Mouse (Mus musculus) urinary bladder, postnatal 14 days (tissue): ENCODE results near the gene Cideb.

Source experiments
- DNase-seq: peaks from one replicate; pipeline ENCODE4 v3.0.0; 2021; ENCODE audit warnings: low spot score

The Cideb gene

DNA sequence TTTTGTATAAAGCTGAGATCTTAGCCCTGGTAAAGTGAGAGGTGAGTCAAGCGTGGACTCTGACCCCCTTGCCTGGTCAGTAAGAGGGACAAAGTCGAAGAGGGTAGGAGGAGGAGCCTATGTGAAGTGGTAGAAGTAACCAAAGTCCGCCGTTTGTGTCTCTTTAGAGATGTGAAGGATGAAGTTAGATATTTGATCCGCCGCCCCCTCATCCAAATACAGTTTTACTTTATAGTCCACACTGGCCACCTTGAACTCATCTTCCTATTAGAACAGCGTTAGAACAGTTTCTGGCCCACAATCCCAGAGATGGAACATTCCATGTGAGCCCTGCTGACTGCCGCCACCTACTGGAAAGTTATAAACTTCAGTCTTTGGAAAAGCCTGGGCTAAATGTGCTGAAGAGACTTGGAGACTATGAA is at the start of gene Cideb:
TSS of gene Cideb (minus strand) at position 96 of the 422 bp plus-strand sequence.
- DNase-seq = peak; percentile 54

DNA sequence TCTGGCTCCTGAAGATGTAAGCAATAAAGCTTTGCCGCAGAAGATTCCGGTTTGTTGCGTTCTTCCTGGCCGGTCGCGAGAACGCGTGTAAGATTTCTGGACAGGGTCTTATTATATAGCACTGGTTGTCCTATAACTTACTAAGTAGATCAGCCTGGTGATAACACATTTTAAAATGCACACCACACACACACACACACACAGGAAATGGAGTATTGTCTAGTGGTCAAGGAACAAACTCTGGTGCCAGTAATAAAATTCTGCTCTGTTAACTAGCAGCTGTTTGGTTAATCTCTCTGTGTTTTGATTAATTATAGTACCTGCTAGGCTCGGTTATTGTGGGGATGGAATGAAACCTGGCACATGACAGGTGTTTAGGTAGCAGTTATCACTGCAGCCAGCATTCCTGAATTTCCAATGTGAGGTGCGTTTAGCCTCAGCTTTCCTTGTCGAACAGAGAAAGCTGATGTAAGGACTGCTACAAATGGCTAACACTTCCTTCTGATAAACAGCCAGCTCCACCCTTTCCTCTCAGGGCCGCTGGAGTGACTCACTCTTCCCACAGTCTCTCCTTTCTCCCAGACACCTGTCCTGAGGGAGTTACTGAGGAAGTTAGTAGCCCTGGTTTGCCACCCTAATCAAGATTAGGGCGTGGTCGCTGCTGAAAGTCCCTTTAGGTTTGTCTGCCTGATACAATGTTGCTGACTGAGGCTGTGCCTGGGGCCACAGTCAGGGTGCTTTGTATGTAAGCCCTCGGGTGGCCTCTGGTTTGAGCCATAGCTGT is 37.3 kb upstream of the Cideb start:
- DNase-seq = no peak

GRCm38 (mm10) chr14:55793946-55794345 is 35.7 kb upstream of the Cideb start:
- DNase-seq = no peak

GRCm38 (mm10) chr14:55793461-55793860 is 35.2 kb upstream of the Cideb start:
- no peak for DNase-seq

DNA sequence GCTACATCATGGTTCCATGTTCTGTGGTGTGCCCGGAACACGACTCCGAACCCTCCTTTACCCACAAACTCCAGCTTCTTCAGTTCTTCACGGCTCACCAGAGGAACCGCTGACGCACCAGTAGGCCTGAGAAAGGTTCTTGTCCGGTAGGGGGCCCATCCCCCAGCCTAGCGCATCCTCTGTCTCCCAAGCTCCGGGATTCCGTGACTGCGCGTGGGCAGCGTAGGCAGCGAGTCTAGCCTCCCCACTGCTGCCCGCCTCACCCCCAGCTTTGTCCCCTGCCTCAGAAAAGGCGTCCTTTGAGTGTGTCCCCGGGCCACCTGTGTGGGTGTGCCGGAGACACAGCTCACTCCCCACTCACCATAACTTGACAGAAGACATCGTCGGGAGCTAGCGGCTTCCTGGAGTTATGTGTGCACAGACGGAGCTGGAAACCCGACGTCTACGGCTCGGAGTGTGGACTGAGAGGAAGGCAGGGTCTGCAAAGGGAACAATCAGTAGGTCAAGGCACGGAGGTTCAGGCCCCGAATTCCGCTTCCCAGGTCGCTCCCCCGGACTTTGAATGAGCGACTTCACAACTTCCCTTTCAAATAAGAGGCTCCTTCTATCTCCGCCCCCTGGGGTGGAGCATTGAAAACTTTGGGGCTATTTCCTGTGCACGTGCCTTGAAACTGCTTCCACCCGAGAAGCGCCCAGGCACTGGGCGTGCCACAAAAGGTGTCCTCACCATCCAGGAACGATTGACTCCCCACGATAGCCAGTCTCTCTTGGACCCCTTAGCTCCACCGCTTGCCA is 30.2 kb upstream of the Cideb start, which contains the start of gene Ripk3:
TSS of gene Ripk3 (minus strand) at position 610 of the 795 bp plus-strand sequence.
- peak; percentile 59 for DNase-seq

- no peak for DNase-seq
Measured at GRCm38 (mm10) chr14:55787731-55788130, 29.5 kb upstream of the Cideb start.

- no peak for DNase-seq
Measured at GRCm38 (mm10) chr14:55785195-55785594, 26.9 kb upstream of the Cideb start.

DNA sequence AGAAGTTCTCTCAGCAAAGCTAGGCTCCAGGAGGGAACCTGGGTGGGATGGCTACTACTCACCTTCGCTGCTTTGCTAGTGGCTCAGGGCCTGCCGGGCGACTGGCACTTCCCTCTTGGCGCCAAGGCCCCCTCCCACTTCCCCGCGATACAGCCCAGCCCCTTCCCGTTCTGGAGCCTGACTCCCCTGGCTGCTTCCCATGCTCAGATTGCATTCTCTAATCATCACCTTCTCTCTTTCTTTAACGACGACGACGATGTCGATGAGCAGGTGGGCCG is 25.6 kb upstream of the Cideb start, which contains the start of gene Adcy4:
TSS of gene Adcy4 (minus strand) at position 138 of the 278 bp plus-strand sequence.
- no peak for DNase-seq

DNA sequence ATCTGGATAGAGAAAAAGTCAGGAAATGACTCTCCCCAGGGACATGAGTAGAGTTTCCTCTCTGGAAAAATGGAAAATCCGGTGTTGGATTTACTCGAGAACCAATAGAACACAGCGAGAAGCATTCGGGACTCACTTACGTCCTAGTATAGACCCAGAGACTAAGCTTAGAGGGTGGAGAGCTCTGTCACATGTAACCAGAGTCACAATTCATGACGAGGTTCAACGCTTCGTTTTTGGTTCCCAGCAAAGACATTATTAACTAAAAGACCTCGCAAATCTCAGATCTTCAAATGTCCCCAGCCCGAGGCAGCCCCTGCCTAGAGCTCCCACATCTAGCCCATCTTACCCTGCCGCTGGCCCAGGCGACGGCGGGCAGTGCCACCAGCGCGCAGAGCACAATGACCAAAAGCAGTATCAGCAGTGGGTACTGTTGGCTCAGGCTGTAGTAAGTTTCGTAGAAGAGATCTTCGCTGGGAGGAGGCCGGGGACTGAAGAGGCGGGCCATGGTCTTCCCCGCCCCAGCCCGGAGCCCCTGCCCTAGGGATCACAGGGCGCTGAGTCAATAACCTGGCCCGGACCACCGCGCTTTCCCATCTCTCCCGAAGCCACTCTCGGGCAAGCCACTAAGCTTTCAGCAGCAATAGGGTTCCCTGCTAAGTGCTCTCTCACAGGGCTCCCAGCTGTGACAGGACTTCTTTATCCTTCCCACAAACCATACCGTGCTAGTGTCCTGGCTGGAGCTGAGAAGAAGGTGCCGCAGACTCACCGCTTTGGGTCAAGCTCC is 25.1 kb upstream of the Cideb start:
- no peak for DNase-seq

DNA sequence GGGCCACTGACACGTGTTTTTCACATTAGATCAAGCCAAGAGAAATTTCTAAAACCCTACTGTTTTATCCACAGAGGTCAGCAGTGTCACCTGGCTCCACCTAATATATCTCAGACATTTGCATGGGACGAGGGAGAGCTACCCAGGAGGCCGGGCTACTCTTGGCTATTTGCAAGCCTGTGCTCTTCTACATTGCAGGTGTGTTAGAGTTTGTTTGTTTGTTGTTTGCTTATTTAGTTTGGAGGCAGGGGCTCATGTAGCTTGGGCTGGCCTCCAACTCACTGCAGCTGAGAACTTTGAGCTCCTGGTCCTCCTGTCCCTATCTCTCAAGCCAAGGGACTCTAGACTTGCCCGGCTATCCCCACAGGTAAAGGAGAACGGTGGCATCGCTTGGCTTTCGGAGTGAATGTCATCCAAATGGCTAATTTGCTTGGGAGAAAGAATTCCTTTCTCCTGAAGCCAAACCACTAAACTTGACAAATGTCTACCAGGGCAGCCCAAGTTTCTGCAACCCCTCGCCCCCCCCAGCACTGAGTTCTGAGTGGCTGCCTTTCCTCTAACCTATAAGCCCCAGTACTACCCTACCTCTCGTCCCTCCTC is 24.2 kb upstream of the Cideb start:
- no peak for DNase-seq

DNA sequence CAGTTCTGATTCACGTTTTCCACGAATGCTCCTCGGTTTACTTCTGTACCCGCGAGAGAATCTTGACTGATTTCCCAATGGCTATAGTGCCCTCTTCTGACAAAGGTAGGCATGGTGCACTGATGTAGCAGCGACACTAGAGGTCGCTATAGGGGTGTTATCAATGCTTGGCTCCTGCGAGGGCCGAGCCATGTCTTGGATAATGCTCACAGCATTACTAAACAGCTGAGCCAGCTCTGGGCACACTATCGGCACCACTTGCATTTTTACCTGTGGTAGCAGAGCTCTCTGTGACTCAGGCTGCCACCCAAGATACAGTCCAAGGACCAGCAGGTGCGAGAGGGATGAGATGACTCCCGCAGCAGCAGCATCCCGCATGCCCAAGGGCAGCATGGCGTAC is 23.1 kb upstream of the Cideb start:
- DNase-seq = peak; percentile 63

- DNase-seq = peak; percentile 2
Measured at GRCm38 (mm10) chr14:55780736-55781135, 22.5 kb upstream of the Cideb start.

GRCm38 (mm10) chr14:55779656-55780055 is 21.4 kb upstream of the Cideb start:
- DNase-seq = peak; percentile 2

GRCm38 (mm10) chr14:55778686-55779085 is 20.4 kb upstream of the Cideb start:
- no peak for DNase-seq

GRCm38 (mm10) chr14:55777806-55778205 is 19.5 kb upstream of the Cideb start:
- DNase-seq = no peak

DNA sequence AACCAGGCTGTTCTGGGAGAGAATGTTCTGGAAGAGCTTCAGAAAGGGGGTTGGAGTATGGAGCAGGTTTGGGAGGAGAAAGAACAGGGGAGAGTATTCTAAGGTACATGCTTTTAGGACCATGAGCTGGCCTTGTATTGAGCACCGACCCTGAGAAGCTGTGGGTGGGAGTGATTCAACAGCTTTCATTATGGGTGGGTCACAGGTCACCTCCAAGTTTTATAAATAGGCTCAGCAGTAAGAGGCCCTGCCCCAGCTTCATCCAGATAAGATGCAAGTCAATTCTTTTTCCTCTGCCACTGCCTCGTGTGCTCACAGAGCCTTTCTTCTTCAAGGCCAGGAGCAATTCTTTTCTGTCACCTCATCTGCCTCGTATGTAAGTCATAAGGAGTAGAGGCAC is 18.9 kb upstream of the Cideb start:
- DNase-seq = no peak

DNA sequence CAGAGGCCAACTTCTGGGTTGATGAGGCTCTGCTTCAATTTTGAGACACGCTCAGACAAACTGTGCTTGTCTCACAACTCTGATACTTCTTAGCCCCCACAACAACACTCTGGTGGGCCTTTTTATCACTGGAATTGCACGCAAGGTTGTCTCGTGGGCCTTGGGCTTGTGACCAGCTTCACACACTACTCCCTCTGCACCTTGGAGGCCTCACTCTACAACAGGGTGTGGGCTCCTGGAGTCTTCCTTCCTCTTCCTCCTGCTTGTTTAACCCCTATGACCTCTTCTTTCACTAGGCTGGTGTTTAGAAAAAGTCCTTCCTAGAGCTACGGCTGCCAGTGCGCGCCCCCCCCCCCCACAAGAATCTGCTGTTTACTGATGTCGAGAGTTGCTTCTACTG is 18.5 kb upstream of the Cideb start:
- DNase-seq = no peak

DNA sequence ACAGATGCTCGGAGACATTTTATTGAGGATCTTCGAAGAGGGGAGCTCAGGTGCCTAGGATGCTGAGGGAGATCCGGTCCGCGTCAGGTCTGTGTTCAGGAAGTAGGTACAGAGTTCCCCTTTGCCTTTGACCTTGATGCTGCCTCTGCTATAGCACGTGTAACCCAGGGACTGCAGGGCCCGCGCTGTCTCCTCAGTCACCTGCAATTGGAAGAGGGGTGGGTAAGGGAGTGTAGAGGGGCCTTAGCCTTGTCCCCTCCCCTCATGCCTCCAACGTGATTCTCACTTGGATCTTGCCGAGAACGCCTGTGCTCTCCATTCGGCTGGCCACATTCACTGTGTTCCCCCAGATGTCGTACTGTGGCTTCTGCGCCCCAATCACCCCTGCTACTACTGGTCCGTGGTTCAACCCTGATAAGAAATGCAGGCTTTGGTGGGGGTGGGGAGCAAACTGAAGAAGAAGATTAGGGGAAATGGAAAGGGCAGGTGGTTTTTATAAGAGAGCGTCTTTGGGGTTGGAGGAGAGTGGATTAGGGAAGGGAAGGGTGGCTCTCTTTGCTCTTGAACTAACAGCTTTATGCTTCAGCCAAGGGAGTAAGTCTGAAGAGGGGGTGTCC is 10.9 kb upstream of the Cideb start:
- no peak for DNase-seq

DNA sequence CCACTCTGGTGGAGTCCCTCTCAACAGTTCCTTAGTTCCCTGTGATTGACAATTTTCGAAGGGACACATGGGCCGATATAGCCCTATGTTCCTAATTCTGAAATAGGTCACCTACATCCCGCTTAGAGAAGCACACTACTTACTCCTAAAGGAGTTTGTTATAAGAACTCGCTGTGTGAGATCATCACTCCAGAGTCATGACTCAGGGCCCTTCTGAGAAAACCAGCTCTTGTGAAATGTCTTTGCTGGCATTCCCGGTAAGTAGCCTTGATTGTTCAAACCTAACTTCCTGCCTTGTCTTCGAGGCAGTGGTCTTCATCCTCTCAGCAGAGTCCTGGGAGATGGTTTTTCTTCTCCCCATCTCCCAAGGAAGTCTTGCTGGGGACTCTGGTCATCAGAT is 10.3 kb upstream of the Cideb start:
- no peak for DNase-seq

- peak; percentile 74 for DNase-seq
Measured at GRCm38 (mm10) chr14:55767519-55768414, 9.5 kb upstream of the Cideb start.

GRCm38 (mm10) chr14:55765696-55766095 is 7.4 kb upstream of the Cideb start, which contains the start of gene Ltb4r1:
Gene Ltb4r1, plus strand, starts transcription at chr14:55765962.
- no peak for DNase-seq
